Mouse (Mus musculus) spleen, adult 2 months (tissue): ENCODE measurements around the gene Mrpl41. TPM values are rescaled to one million over a fixed set of nuclear protein-coding genes. Genes with fewer than 3 reads are reported as not detected.
"Not testable (repeated sequence)": the region's sequence is repeated elsewhere in the genome, so short reads cannot be mapped to it uniquely, and the experiment has no call there.

Source experiments
- DNase-seq, 2 experiments: peaks; one replicate each; pipeline versions ENCODE4 v3.0.0 to v3.0.0-alpha.2; 2012 to 2021; ENCODE audit warnings: low spot score in 2 of 2, low read depth in 1 of 2
- H3K27ac ChIP-seq: fragments of 200-500 bp; 2 replicates; pipeline ENCODE4 v1.5.1; 2012; ENCODE audit warnings: low read length, inconsistent platforms; ENCODE audit not compliant: insufficient read depth
- H3K27me3 ChIP-seq: fragments of 200-500 bp; 2 replicates; pipeline ENCODE4 v1.6.1; 2012; ENCODE audit warnings: mild to moderate bottlenecking, moderate library complexity, low read length, inconsistent platforms; ENCODE audit not compliant: control insufficient read depth, insufficient read depth
- H3K36me3 ChIP-seq: fragments of 200-500 bp; 2 replicates; pipeline ENCODE4 v1.6.1; 2012; ENCODE audit warnings: mild to moderate bottlenecking, low read length, inconsistent platforms; ENCODE audit not compliant: control insufficient read depth, insufficient read depth
- H3K4me1 ChIP-seq: fragments of 200-500 bp; 2 replicates; pipeline ENCODE4 v1.6.1; 2011; ENCODE audit warnings: inconsistent platforms; ENCODE audit not compliant: control insufficient read depth, insufficient read depth, insufficient read length
- H3K4me3 ChIP-seq: fragments of 200-500 bp; 2 replicates; pipeline ENCODE4 v1.5.1; 2011; ENCODE audit warnings: mild to moderate bottlenecking, inconsistent platforms; ENCODE audit not compliant: insufficient read depth, insufficient read length; ENCODE audit errors: extremely low read depth
- CTCF ChIP-seq: fragments of 200-500 bp; IDR thresholded peaks from 2 replicates; pipeline ENCODE4 v1.5.1; 2011; ENCODE audit warnings: mild to moderate bottlenecking, inconsistent platforms; ENCODE audit not compliant: insufficient read depth, insufficient read length, insufficient replicate concordance; ENCODE audit errors: extremely low read depth
- POLR2A ChIP-seq: fragments of 200-500 bp; IDR thresholded peaks from 2 replicates; pipeline ENCODE4 v1.6.1; 2011; ENCODE audit warnings: low read depth, low read length, inconsistent platforms
- WGBS: fragments of 180-500 bp; shearing (Covaris S2); methylation state at CpG from one replicate; pipeline ENCODE4 v1.1.7; 2018; 5-methylcytosine and 5-hydroxymethylcytosine counted together
- polyA plus RNA-seq: library from polyadenylated mRNA; depleted of rRNA; stranded (reverse); fragments of >200 nt; gene quantifications from 2 replicates; pipeline ENCODE4 v1.2.3, GENCODE M21; 2012

Gene Mrpl41
- polyA plus RNA-seq, 1 experiment, result 12.6 TPM

DNA sequence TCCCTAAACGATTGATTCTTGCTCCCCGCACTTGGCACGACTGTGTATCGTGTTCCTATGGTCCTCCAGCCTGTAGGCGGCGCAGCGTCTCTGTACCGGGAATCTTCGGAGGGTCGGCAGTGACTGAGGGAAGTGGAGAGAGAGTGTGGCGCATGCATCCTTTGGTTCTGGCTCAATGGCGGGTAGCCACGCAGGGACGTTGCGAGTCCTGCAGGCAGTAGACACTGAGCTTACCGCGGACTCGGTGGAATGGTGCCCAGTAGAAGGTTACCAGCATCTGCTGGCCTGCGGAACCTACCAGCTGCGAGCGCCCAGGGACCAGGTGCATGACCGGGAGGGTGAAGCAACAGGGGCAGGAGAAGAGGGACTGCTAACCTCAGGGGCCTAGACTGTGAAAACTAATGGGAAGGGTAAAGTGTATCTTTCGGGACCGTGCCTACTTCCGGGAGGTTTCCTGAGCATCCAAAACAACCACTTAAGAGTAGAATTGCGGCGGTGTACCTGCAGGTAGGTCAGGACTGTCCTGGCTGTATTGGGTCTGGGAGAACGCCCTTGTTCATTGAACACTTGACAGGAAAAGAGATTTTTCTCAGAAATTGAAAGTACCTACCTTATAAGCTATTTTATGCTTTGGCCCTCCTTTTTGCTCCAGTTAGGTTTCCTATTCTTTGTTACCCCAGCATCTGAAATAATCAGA, 12.4 kb downstream of the Mrpl41 start, which contains the start of gene Dph7:
Gene Dph7, plus strand, starts transcription at position 97 of the 697 bp plus-strand sequence.
- Histone ChIP-seq H3K27me3 (no peaks in the 10 kb centered on the region), H3K36me3 (peaks cover 11% of the 10 kb centered on the region), H3K4me1 (peaks cover 6% of the 10 kb centered on the region; the same call in 1 of the 2 replicates), H3K4me3 (peak within 1 kb of the TSS; percentile 81), H3K27ac (peak within 1 kb of the TSS; percentile 36)
- DNase-seq, result peak; percentile 66 to 86
- under 1% methylated on average over 28 of the region's 28 CpGs for WGBS
- peak; percentile 57; the same call in 1 of the 2 replicates for TF ChIP-seq POLR2A
- peak; percentile 77; the same call in 1 of the 2 replicates for TF ChIP-seq CTCF

DNA sequence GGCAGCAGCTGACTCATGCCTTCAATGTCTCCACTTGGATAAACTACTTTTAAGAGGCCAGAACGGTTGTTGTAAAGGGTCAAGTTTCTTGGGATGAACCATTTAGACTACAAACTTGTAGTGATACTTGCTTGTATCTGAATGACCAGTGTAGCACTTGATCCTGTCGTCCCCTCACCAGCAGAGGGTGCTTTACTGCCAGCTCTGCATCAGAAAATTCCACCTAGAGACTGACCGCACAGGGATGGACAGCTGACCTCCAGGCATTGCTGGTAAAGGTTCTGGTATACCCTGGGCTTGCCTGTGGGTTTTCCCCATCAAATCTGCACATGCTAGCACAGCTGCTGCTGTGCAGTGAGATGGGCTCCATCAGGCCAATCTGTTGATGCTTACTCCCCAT, 14.0 kb downstream of the Mrpl41 start:
- Histone ChIP-seq H3K27ac (no peak overlapping the region), H3K4me1 (peaks cover 6% of the 10 kb centered on the region; the same call in 1 of the 2 replicates), H3K4me3 (no peak overlapping the region), H3K27me3 (no peaks in the 10 kb centered on the region), H3K36me3 (peaks cover 5% of the 10 kb centered on the region)
- TF ChIP-seq CTCF (peak; percentile 16; the same call in 1 of the 2 replicates), POLR2A (no peak)
- peak in 1 of 2 experiments; percentile 9 for DNase-seq
- WGBS, result 63% methylated on average over 3 of the region's 3 CpGs

DNA sequence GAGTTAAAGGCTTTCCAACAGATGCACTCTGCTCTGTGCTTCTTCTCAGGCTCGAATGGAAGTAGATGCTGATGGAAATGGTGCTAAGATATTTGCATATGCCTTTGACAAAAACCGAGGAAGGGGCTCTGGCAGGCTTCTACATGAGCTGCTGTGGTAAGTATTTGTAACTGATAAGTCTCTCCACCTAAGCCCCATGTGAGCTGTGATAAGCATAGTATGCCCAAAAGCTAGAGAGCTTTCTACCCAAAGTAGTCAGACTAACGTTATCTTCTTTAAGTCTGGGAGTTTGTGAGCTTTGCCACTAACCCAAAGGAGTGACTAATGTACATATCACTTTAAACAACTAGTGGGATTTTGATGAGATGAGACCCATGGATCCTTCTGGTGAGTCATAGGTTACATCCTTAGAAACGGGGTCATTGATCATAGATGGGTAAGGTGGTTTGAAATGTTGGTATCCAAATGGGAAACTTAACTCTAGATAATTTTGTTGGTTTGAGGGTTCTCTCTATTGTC, 22.3 kb downstream of the Mrpl41 start:
- peaks cover 7% of the 10 kb centered on the region for H3K36me3 ChIP-seq
- no peak overlapping the region for H3K4me3 ChIP-seq
- H3K27me3 ChIP-seq, result no peaks in the 10 kb centered on the region
- 83% methylated on average over 4 of the region's 4 CpGs for WGBS
- no peak for DNase-seq
- H3K4me1 ChIP-seq, result peaks cover 4% of the 10 kb centered on the region
- TF ChIP-seq CTCF (no peak), POLR2A (no peak)
- no peak overlapping the region for H3K27ac ChIP-seq

- Histone ChIP-seq H3K27ac (peak overlapping the region; percentile 18; the same call in 1 of the 2 replicates), H3K4me1 (peaks cover 4% of the 10 kb centered on the region), H3K4me3 (peak overlapping the region; percentile 91), H3K36me3 (peaks cover 5% of the 10 kb centered on the region), H3K27me3 (no peaks in the 10 kb centered on the region)
- under 1% methylated on average over 29 of the region's 31 CpGs for WGBS
- no peak for DNase-seq
- TF ChIP-seq POLR2A, result no peak
- no peak for TF ChIP-seq CTCF
These were observed 24.7 kb downstream of the Mrpl41 start for GRCm38 (mm10) chr2:24950189-24950535.

- TF ChIP-seq POLR2A (no peak; the same call in 1 of the 2 replicates), CTCF (no peak)
- peak; percentile 88 to 97 for DNase-seq
- H3K36me3 ChIP-seq, result peaks cover 4% of the 10 kb centered on the region
- WGBS, result under 1% methylated on average over 107 of the region's 108 CpGs
- H3K27me3 ChIP-seq, result no peaks in the 10 kb centered on the region
- peak within 1 kb of the TSS; percentile 91 for H3K4me3 ChIP-seq
- H3K4me1 ChIP-seq, result peaks cover 4% of the 10 kb centered on the region
- H3K27ac ChIP-seq, result peak within 1 kb of the TSS; percentile 57
These were observed 25.3 kb downstream of the Mrpl41 start, which contains the start of gene Zmynd19 for GRCm38 (mm10) chr2:24949421-24950188. Gene Zmynd19 (plus strand): TSS chr2:24949792.

DNA sequence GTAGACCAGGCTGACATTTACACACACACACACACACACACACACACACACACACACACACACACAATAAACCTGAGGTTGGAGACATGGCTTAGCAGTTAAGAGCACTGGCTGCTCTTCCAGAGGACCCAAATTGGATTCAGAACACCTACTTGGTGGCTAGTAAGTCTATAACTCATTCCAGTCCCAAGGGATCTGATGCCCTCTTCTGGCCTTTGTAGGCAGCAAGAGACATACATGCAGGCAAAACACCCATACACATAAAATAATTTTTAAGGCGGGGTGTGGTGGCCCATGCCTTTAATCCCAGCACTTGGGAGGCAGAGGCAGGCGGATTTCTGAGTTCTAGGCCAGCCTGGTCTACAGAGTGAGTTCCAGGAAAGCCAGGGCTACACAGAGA, 30.6 kb downstream of the Mrpl41 start:
- peak; percentile 34 to 45 for DNase-seq
- not testable (repeated sequence) for H3K36me3 ChIP-seq, H3K4me3 ChIP-seq, H3K4me1 ChIP-seq, H3K27ac ChIP-seq, H3K27me3 ChIP-seq
- TF ChIP-seq CTCF, result peak; percentile 2; the same call in 1 of the 2 replicates
- WGBS, result 42% methylated on average over 2 of the region's 2 CpGs
